Mouse (Mus musculus): ENCODE data around the gene 9430097D07Rik. TPM values are rescaled to one million over a fixed set of nuclear protein-coding genes. Genes with fewer than 3 reads are reported as not detected.

9430097D07Rik gene
- polyA plus RNA-seq, 1 experiment from 2014 or later: 0.15 TPM

DNA sequence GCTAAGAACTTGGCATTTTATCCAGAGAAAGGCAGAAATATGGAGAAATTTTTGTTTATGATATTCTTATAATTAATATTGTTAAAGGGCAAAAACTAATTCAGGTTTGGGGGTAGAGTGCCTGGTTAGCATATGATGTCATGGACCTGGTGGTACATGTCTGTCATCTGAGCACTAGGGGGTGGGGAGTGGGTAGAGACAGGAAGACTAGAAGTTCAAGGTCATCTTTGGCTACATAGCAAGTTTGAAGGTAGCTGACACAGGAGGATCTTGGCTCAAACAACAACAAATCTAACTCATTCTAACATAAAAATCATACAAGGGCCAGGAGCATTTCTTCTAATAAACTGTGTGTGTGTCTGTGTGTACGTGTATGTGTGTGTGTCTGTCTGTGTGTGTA lies 47.2 kb downstream of the 9430097D07Rik start:
- Histone ChIP-seq H3K27ac (ENCODE audit: low read depth) (no peak overlapping the region), H3K4me3 (ENCODE audit: low read depth, low read length) (no peak overlapping the region), H3K36me3 (ENCODE audit: control insufficient read depth, insufficient read depth, low read length) (no peaks in the 10 kb centered on the region), H3K27me3 (replicated peaks; ENCODE audit: control insufficient read depth, insufficient read depth, low read length) (no peaks in the 10 kb centered on the region), H3K9me3 (ENCODE audit: control insufficient read depth, low read length) (no peaks in the 10 kb centered on the region), H3K9ac (ENCODE audit: low read length) (no peak overlapping the region), H3K4me2 (ENCODE audit: low read length) (no peak overlapping the region), H3K4me1 (replicated peaks; ENCODE audit: control insufficient read depth, insufficient read depth, low read length) (peaks cover 1% of the 10 kb centered on the region)
- ATAC-seq (replicated peaks; ENCODE audit: low FRiP score, low TSS enrichment, low read depth) (no peak), DNase-seq (ENCODE audit: low spot score) (no peak)
- WGBS: 75% methylated on average over 1 of the region's 1 CpGs

DNA sequence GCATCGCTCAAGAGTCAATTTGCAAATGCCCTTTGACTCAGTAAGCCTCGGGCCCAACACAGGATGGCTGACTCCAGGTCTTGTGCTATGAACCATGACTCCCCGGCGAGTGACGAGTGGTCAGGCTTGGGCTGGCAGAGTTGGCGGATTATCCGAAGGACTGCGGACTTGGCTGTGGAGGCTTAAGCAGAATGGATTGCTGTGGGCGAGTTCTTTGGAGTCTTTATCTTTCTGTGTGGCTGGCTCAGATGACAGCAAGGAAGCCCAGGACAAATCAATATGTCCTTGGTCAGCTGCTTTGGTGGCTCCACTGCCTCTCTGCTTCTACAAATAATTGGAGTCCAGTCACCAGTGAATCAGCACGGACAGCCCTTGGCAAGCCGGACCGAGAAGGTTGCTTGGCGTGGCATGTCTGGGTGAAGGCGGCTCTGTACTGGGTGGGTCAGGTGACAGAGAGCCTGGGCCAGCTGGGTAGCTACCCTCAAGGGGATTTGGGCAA lies 48.0 kb downstream of the 9430097D07Rik start:
- Histone ChIP-seq H3K9ac (ENCODE audit: low read length) (no peak overlapping the region), H3K4me2 (ENCODE audit: low read length) (no peak overlapping the region), H3K36me3 (ENCODE audit: control insufficient read depth, insufficient read depth, low read length) (no peaks in the 10 kb centered on the region), H3K4me3 (ENCODE audit: low read depth, low read length) (no peak overlapping the region), H3K27me3 (replicated peaks; ENCODE audit: control insufficient read depth, insufficient read depth, low read length) (no peaks in the 10 kb centered on the region), H3K27ac (ENCODE audit: low read depth) (no peak overlapping the region), H3K9me3 (ENCODE audit: control insufficient read depth, low read length) (no peaks in the 10 kb centered on the region), H3K4me1 (replicated peaks; ENCODE audit: control insufficient read depth, insufficient read depth, low read length) (no peaks in the 10 kb centered on the region)
- ATAC-seq (replicated peaks; ENCODE audit: low FRiP score, low TSS enrichment, low read depth): no peak
- WGBS: 83% methylated on average over 14 of the region's 14 CpGs
- DNase-seq (ENCODE audit: low spot score): no peak

DNA sequence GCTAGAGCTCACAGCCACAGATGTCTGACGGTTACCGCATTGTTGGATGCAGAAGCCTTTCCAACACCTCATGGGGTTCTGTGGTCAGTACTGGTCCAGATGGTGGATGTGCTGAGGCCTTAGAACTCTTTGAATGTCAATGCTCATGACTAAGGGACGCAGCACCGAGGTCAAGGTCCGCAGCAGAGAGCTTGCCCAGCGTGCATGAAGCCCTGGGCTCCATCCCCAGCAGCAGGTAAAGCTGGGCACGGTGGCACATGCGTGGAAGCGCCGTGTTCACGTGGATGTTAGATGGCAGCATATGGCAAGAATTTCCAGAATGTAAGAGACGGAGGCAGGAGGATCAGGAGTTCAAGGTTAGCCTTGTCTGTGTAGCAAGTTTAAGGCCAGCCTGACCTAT lies 49.7 kb downstream of the 9430097D07Rik start:
- ATAC-seq (replicated peaks; ENCODE audit: low FRiP score, low TSS enrichment, low read depth) (no peak), DNase-seq (ENCODE audit: low spot score) (no peak)
- Histone ChIP-seq H3K4me2 (ENCODE audit: low read length) (no peak overlapping the region), H3K4me3 (ENCODE audit: low read depth, low read length) (no peak overlapping the region), H3K9ac (ENCODE audit: low read length) (no peak overlapping the region), H3K27me3 (replicated peaks; ENCODE audit: control insufficient read depth, insufficient read depth, low read length) (no peaks in the 10 kb centered on the region), H3K4me1 (replicated peaks; ENCODE audit: control insufficient read depth, insufficient read depth, low read length) (no peaks in the 10 kb centered on the region), H3K27ac (ENCODE audit: low read depth) (no peak overlapping the region), H3K9me3 (ENCODE audit: control insufficient read depth, low read length) (no peaks in the 10 kb centered on the region), H3K36me3 (ENCODE audit: control insufficient read depth, insufficient read depth, low read length) (no peaks in the 10 kb centered on the region)
- WGBS: 84% methylated on average over 12 of the region's 12 CpGs

- H3K27ac ChIP-seq (ENCODE audit: low read depth): peak overlapping the region; percentile 47; the same call in 1 of the 2 replicates
- H3K4me2 ChIP-seq (ENCODE audit: low read length): no peak overlapping the region
- 71% methylated on average over 13 of the region's 13 CpGs for WGBS
- H3K4me3 ChIP-seq (ENCODE audit: low read depth, low read length): no peak overlapping the region
- no peaks in the 10 kb centered on the region for H3K9me3 ChIP-seq (ENCODE audit: control insufficient read depth, low read length)
- H3K36me3 ChIP-seq (ENCODE audit: control insufficient read depth, insufficient read depth, low read length): no peaks in the 10 kb centered on the region
- no peak overlapping the region for H3K9ac ChIP-seq (ENCODE audit: low read length)
- peak; percentile 81 for ATAC-seq (replicated peaks; ENCODE audit: low FRiP score, low TSS enrichment, low read depth)
- peak; percentile 65 for DNase-seq (ENCODE audit: low spot score)
- no peaks in the 10 kb centered on the region for H3K4me1 ChIP-seq (replicated peaks; ENCODE audit: control insufficient read depth, insufficient read depth, low read length)
- no peaks in the 10 kb centered on the region for H3K27me3 ChIP-seq (replicated peaks; ENCODE audit: control insufficient read depth, insufficient read depth, low read length)
These were observed 50.9 kb downstream of the 9430097D07Rik start for GRCm38 (mm10) chr2:32524536-32525031.

Other genes starting within 250 kb of the 9430097D07Rik start
- gene Ciz1, start 223.4 kb downstream of the 9430097D07Rik start, polyA plus RNA-seq (2014; fragmentation: Nextera tagmentation; extraction: Ambion mirVana): 48.4 and 53.1 TPM in 2 replicates
- 22.7 TPM in 2 replicates for gene Dnm1, start 222.3 kb downstream of the 9430097D07Rik start, polyA plus RNA-seq (2014; fragmentation: Nextera tagmentation; extraction: Ambion mirVana)
- gene 1110008P14Rik, start 193.7 kb downstream of the 9430097D07Rik start, polyA plus RNA-seq (2014; fragmentation: Nextera tagmentation; extraction: Ambion mirVana): 35.7 and 36.8 TPM in 2 replicates
- 0.93 TPM in 1 of 2 replicates, not detected in the other for gene Lcn2, start 187.4 kb downstream of the 9430097D07Rik start, polyA plus RNA-seq (2014; fragmentation: Nextera tagmentation; extraction: Ambion mirVana)
- gene Ptges2, start 179.8 kb downstream of the 9430097D07Rik start, polyA plus RNA-seq (2014; fragmentation: Nextera tagmentation; extraction: Ambion mirVana): 36.4 and 37.0 TPM in 2 replicates
- gene Naif1, start 125.2 kb downstream of the 9430097D07Rik start, polyA plus RNA-seq (2014; fragmentation: Nextera tagmentation; extraction: Ambion mirVana): 5.8 and 6.0 TPM in 2 replicates
- 17.8 and 18.2 TPM in 2 replicates for gene Slc25a25, start 124.2 kb downstream of the 9430097D07Rik start, polyA plus RNA-seq (2014; fragmentation: Nextera tagmentation; extraction: Ambion mirVana)
- gene Fam102a, start 40.4 kb downstream of the 9430097D07Rik start, polyA plus RNA-seq (2014; fragmentation: Nextera tagmentation; extraction: Ambion mirVana): 10.3 and 11.4 TPM in 2 replicates
- gene Dpm2, start 4.8 kb downstream of the 9430097D07Rik start, polyA plus RNA-seq (2014; fragmentation: Nextera tagmentation; extraction: Ambion mirVana): 118 and 121 TPM in 2 replicates
- gene Pip5kl1, start 887 bp downstream of the 9430097D07Rik start, polyA plus RNA-seq (2014; fragmentation: Nextera tagmentation; extraction: Ambion mirVana): 0.62 and 0.89 TPM in 2 replicates
- 15.5 and 20.3 TPM in 2 replicates for gene St6galnac4, start 11.4 kb upstream of the 9430097D07Rik start, polyA plus RNA-seq (2014; fragmentation: Nextera tagmentation; extraction: Ambion mirVana)
- gene St6galnac6, start 24.0 kb upstream of the 9430097D07Rik start, polyA plus RNA-seq (2014; fragmentation: Nextera tagmentation; extraction: Ambion mirVana): 5.7 and 6.9 TPM in 2 replicates
- 22.8 and 24.6 TPM in 2 replicates for gene Ak1, start 46.1 kb upstream of the 9430097D07Rik start, polyA plus RNA-seq (2014; fragmentation: Nextera tagmentation; extraction: Ambion mirVana)
- 59.5 and 61.4 TPM in 2 replicates for gene Eng, start 70.9 kb upstream of the 9430097D07Rik start, polyA plus RNA-seq (2014; fragmentation: Nextera tagmentation; extraction: Ambion mirVana)
- gene Fpgs, start 128.5 kb upstream of the 9430097D07Rik start, polyA plus RNA-seq (2014; fragmentation: Nextera tagmentation; extraction: Ambion mirVana): 32.9 and 35.6 TPM in 2 replicates
- gene Cdk9, start 137.4 kb upstream of the 9430097D07Rik start, polyA plus RNA-seq (2014; fragmentation: Nextera tagmentation; extraction: Ambion mirVana): 83.8 and 85.2 TPM in 2 replicates
- 32.5 and 32.7 TPM in 2 replicates for gene Sh2d3c, start 145.4 kb upstream of the 9430097D07Rik start, polyA plus RNA-seq (2014; fragmentation: Nextera tagmentation; extraction: Ambion mirVana)
- gene 6330409D20Rik, start 165.3 kb upstream of the 9430097D07Rik start, polyA plus RNA-seq (2014; fragmentation: Nextera tagmentation; extraction: Ambion mirVana): 0.38 and 0.75 TPM in 2 replicates
- gene Tor2a, start 181.6 kb upstream of the 9430097D07Rik start, polyA plus RNA-seq (2014; fragmentation: Nextera tagmentation; extraction: Ambion mirVana): 71.1 and 74.8 TPM in 2 replicates
- gene Ttc16, start 199.9 kb upstream of the 9430097D07Rik start, polyA plus RNA-seq (2014; fragmentation: Nextera tagmentation; extraction: Ambion mirVana): 0.13 and 0.20 TPM in 2 replicates
- gene Ptrh1, start 200.1 kb upstream of the 9430097D07Rik start, polyA plus RNA-seq (2014; fragmentation: Nextera tagmentation; extraction: Ambion mirVana): 4.4 and 5.1 TPM in 2 replicates
- gene Cfap157, start 208.7 kb upstream of the 9430097D07Rik start, polyA plus RNA-seq (2014; fragmentation: Nextera tagmentation; extraction: Ambion mirVana): 0.31 and 0.65 TPM in 2 replicates

Measured in intestine, embryonic 14.5 days (tissue).